Mouse (Mus musculus): ENCODE results near the gene Cym. TPM values are rescaled to one million over a fixed set of nuclear protein-coding genes. Genes with fewer than 3 reads are reported as not detected.
A peak's percentile ranks its signal among the peaks of the same experiment; 100 is the strongest.

Gene Cym
- total RNA-seq, 4 experiments from 2014 or later, result not detected

DNA sequence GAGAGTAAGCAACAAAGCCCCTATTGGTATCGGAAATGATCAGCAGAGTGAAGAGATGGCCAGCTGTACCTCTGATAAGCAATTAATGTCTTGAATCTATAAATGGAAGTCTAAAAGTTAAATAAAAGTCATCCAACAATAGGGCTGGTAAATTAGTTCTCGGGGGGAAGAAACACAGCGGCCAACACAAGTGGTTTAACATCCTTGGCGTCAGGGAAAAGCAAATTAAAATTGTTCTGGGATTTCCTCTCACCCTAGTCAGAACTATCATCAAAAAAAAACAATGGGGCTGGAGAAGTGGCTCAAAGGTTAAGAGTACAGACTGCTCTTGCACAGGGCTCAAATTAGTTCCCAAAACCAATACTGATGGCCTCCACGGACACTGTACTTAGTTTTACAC lies 4.3 kb upstream of the Cym start:
- DNase-seq (ENCODE audit: low spot score), result peak; percentile 38

GRCm38 (mm10) chr3:107223230-107223629 lies 1.7 kb upstream of the Cym start:
- no peak for DNase-seq (ENCODE audit: low spot score)

- DNase-seq (ENCODE audit: low spot score), result no peak
These were observed 3.0 kb downstream of the Cym start for GRCm38 (mm10) chr3:107218572-107218971.

GRCm38 (mm10) chr3:107217101-107217480 lies 4.4 kb downstream of the Cym start:
- no peak for DNase-seq (ENCODE audit: low spot score)

GRCm38 (mm10) chr3:107216400-107217100 lies 5.0 kb downstream of the Cym start:
- DNase-seq (ENCODE audit: low spot score), result no peak

DNA sequence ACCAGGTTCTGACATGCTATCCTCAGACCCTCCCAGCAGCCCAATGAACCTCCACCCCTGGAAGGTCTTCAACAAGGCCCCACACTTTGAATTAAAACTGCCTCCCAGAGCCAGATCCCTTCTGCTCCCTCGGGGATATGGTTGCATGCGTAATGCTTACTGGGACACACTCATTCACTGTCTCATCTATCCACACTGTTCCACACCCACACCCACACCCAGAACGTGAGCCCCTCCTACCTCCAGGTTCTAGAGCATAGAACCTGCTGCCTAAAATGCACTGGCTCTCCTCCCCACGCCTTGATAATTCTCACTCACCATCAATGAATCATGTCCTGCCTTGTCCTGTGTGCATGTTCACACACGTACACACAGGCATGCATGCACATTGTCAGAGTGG lies 6.9 kb downstream of the Cym start:
- DNase-seq (ENCODE audit: low spot score), result no peak

DNA sequence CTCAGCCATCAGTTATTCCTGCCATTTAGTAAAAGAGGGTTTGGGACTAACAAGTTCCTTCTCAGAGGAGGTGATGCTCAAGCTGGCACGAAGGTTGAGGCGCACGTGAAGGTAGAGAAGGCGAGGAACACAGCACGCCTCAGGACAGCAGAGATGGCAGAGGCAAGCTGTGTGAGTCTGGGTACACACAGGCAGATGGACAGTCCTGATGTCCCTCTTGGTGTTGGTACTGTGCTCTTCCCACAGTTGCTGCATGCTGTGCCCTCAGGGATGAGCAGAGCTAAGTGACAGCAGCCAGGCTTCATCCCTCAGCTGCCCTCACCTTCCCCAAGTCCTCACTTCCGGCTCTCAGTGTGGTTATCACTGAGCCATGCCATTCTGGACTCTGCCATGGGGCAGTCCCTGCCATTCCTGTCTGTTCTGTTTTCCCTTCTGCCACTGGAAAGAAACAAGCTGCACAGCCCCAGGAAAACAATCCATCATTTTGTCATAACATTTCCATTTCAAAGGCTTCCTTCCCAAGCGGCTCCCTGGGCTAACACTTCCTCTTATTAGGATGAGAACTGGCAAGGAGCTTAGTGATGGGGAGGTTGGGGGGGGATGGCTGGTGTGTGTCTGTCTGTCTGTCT lies 13.8 kb downstream of the Cym start:
- DNase-seq (ENCODE audit: low spot score), result no peak

DNA sequence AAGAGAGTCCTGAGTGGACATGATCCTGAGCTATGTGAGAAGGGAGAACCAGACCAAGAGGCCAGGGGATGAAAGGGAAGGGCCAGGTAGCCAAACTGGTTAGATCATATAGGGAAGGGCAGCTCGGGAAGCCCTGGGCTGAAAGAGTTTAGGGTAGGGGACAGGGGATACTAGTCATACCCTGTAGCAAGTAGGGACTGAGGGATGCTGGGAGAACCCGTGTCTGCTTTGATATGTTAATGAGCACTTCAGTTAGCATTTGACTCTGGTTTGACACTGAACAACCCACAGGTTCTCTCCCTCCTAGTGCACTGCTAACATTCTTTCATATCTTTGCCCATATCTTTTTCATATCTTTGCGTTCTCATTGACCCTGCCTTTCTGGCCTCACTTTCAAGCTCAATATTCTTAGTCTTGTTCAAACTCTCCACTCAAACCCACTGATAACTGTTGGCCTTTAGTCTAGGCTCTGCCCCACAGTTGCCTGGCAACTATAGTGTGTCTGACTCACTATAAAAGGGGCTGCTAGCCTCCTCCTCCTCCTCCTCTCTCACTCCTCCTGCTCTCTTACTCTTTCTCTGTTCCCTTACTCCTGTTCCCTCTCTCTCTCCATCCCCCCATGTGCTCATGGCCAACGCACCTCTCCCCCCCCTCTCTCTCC lies 14.9 kb downstream of the Cym start:
- DNase-seq (ENCODE audit: low spot score), result no peak

- DNase-seq (ENCODE audit: low spot score), result peak; percentile 79
These were observed 15.5 kb downstream of the Cym start for GRCm38 (mm10) chr3:107205994-107206393.

GRCm38 (mm10) chr3:107205170-107205569 lies 16.4 kb downstream of the Cym start:
- DNase-seq (ENCODE audit: low spot score), result no peak

- no peak for DNase-seq (ENCODE audit: low spot score)
These were observed 17.1 kb downstream of the Cym start for GRCm38 (mm10) chr3:107204413-107204812.

DNA sequence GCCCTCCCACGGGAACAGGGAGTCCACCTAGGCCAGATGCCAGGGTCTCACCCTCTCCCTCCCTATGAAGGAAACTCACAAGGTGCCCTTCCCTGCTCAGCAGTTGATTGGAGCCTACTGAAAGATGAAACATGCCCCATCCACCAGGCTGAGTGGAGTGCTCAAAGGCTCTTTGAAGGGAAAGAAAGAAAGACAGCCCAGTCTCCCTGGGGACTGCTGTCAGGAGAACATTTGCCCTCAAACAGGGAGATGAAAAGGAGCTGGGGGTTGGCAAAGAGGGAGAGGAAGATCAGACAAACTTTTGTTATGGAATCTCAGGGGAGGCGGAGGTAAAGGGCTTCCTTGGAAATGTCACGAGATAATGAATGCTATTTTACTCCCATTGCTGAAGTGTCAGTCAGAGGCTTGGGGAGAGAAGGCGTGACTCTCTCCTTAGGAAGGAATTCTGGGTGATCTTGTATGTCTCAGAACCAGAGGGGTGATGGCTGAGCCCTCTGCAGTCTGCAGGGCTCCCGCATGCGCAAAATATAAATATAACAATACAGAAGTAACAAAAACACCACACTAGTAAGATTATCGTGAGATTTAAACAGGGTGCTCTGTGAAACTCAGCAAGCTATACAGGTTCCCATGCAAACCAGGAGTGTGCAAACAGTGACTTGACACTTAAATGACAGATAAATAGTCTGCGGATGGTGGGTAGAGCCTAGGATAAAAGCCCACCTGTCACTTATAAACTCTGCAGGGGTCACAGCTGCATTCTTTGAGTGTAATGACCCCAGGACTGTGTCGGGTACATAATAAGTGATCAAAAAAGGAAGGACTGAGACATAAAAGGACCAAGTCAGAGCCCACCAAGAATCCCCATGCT lies 20.0 kb downstream of the Cym start:
- no peak for DNase-seq (ENCODE audit: low spot score)

DNA sequence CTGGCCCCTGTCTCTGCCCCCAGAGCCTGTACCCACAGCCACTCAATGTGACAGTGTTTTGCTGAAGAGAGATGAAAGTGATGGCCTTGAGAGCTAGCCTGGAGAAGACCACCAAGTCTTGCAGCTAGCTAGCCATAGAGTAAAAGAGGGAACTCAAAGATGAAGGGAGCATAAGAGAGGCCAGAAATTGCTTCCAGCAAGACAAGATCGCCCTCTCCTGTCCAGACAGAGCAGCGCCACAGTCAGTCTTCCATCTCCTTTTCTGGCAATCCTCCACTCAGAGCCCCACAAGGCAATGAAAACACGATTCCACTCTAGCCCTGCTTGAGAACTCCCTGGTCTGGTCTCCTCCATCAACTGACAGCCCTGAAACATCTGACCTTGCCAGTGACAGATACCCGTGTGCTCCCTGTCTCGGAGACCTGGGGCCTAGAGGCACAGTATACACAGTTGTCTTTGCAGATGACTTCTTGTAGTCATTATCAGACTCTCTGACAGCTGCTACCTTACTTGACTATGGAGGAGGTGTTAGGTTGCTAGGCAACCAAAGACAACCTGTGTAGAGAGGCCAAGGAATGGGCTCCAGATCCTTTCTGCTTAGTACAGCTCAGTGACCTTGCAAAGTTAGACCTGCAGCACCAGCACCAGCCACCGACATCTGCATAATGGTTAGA lies 33.2 kb downstream of the Cym start:
- DNase-seq (ENCODE audit: low spot score), result peak; percentile 16

- DNase-seq (ENCODE audit: low spot score), result no peak
These were observed 34.5 kb downstream of the Cym start for GRCm38 (mm10) chr3:107187022-107187421.

- DNase-seq (ENCODE audit: low spot score), result no peak
These were observed 35.9 kb downstream of the Cym start for GRCm38 (mm10) chr3:107185597-107185996.

GRCm38 (mm10) chr3:107183178-107183577 lies 38.4 kb downstream of the Cym start:
- peak; percentile 31 for DNase-seq (ENCODE audit: low spot score)

DNA sequence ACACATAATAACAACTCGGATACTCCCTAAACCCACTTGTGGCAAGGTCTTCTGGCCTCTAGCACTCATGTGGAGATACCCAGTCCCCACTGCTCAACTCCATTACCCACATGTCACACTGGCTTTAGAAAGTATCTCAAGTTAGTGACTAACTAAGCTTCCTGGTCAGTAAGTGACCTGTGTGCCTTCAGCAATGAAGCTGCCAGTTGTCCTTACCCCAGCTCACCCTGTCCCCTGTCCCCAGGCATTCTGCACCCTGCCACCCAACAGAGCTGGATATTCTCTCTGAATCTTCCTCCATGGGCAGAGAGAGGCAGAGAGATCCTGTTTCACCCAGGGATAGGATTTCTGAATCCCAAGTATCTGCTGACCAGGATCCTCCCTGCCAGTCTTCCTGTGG lies 38.8 kb downstream of the Cym start, which contains the start of gene Kcna10:
Gene Kcna10 (plus strand): TSS at position 301 of the 400 bp plus-strand sequence.
- DNase-seq (ENCODE audit: low spot score), result no peak

DNA sequence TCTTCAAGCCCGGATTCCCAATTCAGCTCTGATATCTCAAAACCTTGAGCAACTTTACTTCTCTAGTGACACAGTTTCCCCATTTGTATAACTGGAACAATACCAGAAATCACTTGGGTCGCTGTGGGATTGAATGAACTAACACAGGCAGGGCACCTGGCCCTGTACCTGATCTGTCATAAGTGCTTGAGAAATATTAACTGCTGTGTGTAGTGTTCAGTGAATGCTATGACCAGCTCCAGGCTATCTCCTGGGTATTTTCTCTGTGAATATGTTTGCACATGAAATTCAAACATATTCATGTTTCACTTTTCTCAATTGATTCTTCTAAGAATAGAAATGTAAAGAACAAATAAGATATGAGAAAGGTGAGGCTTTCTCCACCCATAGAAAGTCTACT lies 40.7 kb downstream of the Cym start:
- DNase-seq (ENCODE audit: low spot score), result no peak

GRCm38 (mm10) chr3:107176501-107176900 lies 45.0 kb downstream of the Cym start:
- DNase-seq (ENCODE audit: low spot score), result no peak

- DNase-seq (ENCODE audit: low spot score), result peak; percentile 59
These were observed 46.0 kb downstream of the Cym start for GRCm38 (mm10) chr3:107175486-107175885.

- no peak for DNase-seq (ENCODE audit: low spot score)
These were observed 49.0 kb downstream of the Cym start for GRCm38 (mm10) chr3:107172556-107172955.
